Mouse (Mus musculus): ENCODE data around the gene Slc12a3. TPM values are rescaled to one million over a fixed set of nuclear protein-coding genes. Genes with fewer than 3 reads are reported as not detected.

Gene Slc12a3
- polyA plus RNA-seq, 1 experiment from 2014 or later: 0.09 TPM

- no peaks in the 10 kb centered on the region for H3K36me3 ChIP-seq (ENCODE audit: control insufficient read depth, insufficient read depth, low read length)
- H3K27ac ChIP-seq (ENCODE audit: low read length): peak overlapping the region; percentile 33
- H3K27me3 ChIP-seq (ENCODE audit: control insufficient read depth, insufficient read depth, low read length): no peaks in the 10 kb centered on the region
- no peaks in the 10 kb centered on the region for H3K9me3 ChIP-seq (replicated peaks; ENCODE audit: control insufficient read depth, low read length)
- no peak overlapping the region for H3K4me3 ChIP-seq (replicated peaks; ENCODE audit: low read length)
- 63% methylated on average over 9 of the region's 9 CpGs for whole genome bisulfite sequencing
- no peak overlapping the region for H3K9ac ChIP-seq (ENCODE audit: low read length)
- ATAC-seq (ENCODE audit: insufficient read depth, low FRiP score): no peak
- no peak overlapping the region for H3K4me2 ChIP-seq (ENCODE audit: low read depth, low read length)
- 0 out of 2 replicates have a peak, but pooled peaks cover 3% of the 10 kb centered on the region for H3K4me1 ChIP-seq (ENCODE audit: control insufficient read depth, insufficient read depth, low read length)
These were observed 32.5 kb upstream of the Slc12a3 start for GRCm38 (mm10) chr8:94296312-94296991.

GRCm38 (mm10) chr8:94297101-94297500 is 31.9 kb upstream of the Slc12a3 start:
- Histone ChIP-seq H3K27ac (ENCODE audit: low read length) (peak overlapping the region; percentile 3; the same call in 1 of the 2 replicates), H3K36me3 (ENCODE audit: control insufficient read depth, insufficient read depth, low read length) (no peaks in the 10 kb centered on the region; the same call in 1 of the 2 replicates), H3K9ac (ENCODE audit: low read length) (no peak overlapping the region), H3K27me3 (ENCODE audit: control insufficient read depth, insufficient read depth, low read length) (no peaks in the 10 kb centered on the region), H3K4me1 (ENCODE audit: control insufficient read depth, insufficient read depth, low read length) (0 out of 2 replicates have a peak, but pooled peaks cover 3% of the 10 kb centered on the region), H3K9me3 (replicated peaks; ENCODE audit: control insufficient read depth, low read length) (no peaks in the 10 kb centered on the region), H3K4me3 (replicated peaks; ENCODE audit: low read length) (no peak overlapping the region), H3K4me2 (ENCODE audit: low read depth, low read length) (no peak overlapping the region)
- 75% methylated on average over 6 of the region's 6 CpGs for WGBS
- ATAC-seq (ENCODE audit: insufficient read depth, low FRiP score): no peak

GRCm38 (mm10) chr8:94300809-94301208 is 28.2 kb upstream of the Slc12a3 start:
- H3K4me2 ChIP-seq (ENCODE audit: low read depth, low read length): no peak overlapping the region
- no peaks in the 10 kb centered on the region for H3K9me3 ChIP-seq (replicated peaks; ENCODE audit: control insufficient read depth, low read length)
- no peaks in the 10 kb centered on the region for H3K27me3 ChIP-seq (ENCODE audit: control insufficient read depth, insufficient read depth, low read length)
- peaks cover 7% of the 10 kb centered on the region for H3K36me3 ChIP-seq (ENCODE audit: control insufficient read depth, insufficient read depth, low read length)
- no peak overlapping the region for H3K9ac ChIP-seq (ENCODE audit: low read length)
- H3K4me3 ChIP-seq (replicated peaks; ENCODE audit: low read length): no peak overlapping the region
- no peak for ATAC-seq (ENCODE audit: insufficient read depth, low FRiP score)
- no peak overlapping the region for H3K27ac ChIP-seq (ENCODE audit: low read length)
- WGBS: 76% methylated on average over 4 of the region's 4 CpGs
- 0 out of 2 replicates have a peak, but pooled peaks cover 3% of the 10 kb centered on the region for H3K4me1 ChIP-seq (ENCODE audit: control insufficient read depth, insufficient read depth, low read length)

GRCm38 (mm10) chr8:94304412-94304811 is 24.6 kb upstream of the Slc12a3 start:
- Histone ChIP-seq H3K4me2 (ENCODE audit: low read depth, low read length) (no peak overlapping the region), H3K4me3 (replicated peaks; ENCODE audit: low read length) (no peak overlapping the region), H3K27me3 (ENCODE audit: control insufficient read depth, insufficient read depth, low read length) (no peaks in the 10 kb centered on the region), H3K9ac (ENCODE audit: low read length) (no peak overlapping the region), H3K36me3 (ENCODE audit: control insufficient read depth, insufficient read depth, low read length) (peaks cover 7% of the 10 kb centered on the region), H3K27ac (ENCODE audit: low read length) (no peak overlapping the region), H3K9me3 (replicated peaks; ENCODE audit: control insufficient read depth, low read length) (no peaks in the 10 kb centered on the region), H3K4me1 (ENCODE audit: control insufficient read depth, insufficient read depth, low read length) (no peaks in the 10 kb centered on the region)
- ATAC-seq (ENCODE audit: insufficient read depth, low FRiP score): no peak
- 89% methylated on average over 2 of the region's 2 CpGs for WGBS

- 72% methylated on average over 7 of the region's 7 CpGs for WGBS
- peak; percentile 44; the same call in 1 of the 2 replicates for ATAC-seq (ENCODE audit: insufficient read depth, low FRiP score)
- no peaks in the 10 kb centered on the region for H3K9me3 ChIP-seq (replicated peaks; ENCODE audit: control insufficient read depth, low read length)
- H3K4me3 ChIP-seq (replicated peaks; ENCODE audit: low read length): no peak overlapping the region
- no peak overlapping the region for H3K9ac ChIP-seq (ENCODE audit: low read length)
- H3K4me2 ChIP-seq (ENCODE audit: low read depth, low read length): no peak overlapping the region
- H3K27ac ChIP-seq (ENCODE audit: low read length): no peak overlapping the region
- H3K36me3 ChIP-seq (ENCODE audit: control insufficient read depth, insufficient read depth, low read length): peaks cover 7% of the 10 kb centered on the region; the same call in 1 of the 2 replicates
- H3K27me3 ChIP-seq (ENCODE audit: control insufficient read depth, insufficient read depth, low read length): no peaks in the 10 kb centered on the region
- no peaks in the 10 kb centered on the region for H3K4me1 ChIP-seq (ENCODE audit: control insufficient read depth, insufficient read depth, low read length)
These were observed 21.9 kb upstream of the Slc12a3 start for GRCm38 (mm10) chr8:94306989-94307513.

GRCm38 (mm10) chr8:94307652-94308051 is 21.3 kb upstream of the Slc12a3 start:
- no peak for ATAC-seq (ENCODE audit: insufficient read depth, low FRiP score)

GRCm38 (mm10) chr8:94314069-94314468 is 14.9 kb upstream of the Slc12a3 start:
- no peak overlapping the region for H3K4me3 ChIP-seq (replicated peaks; ENCODE audit: low read length)
- H3K4me1 ChIP-seq (ENCODE audit: control insufficient read depth, insufficient read depth, low read length): no peaks in the 10 kb centered on the region
- no peaks in the 10 kb centered on the region for H3K9me3 ChIP-seq (replicated peaks; ENCODE audit: control insufficient read depth, low read length)
- WGBS: 81% methylated on average over 2 of the region's 2 CpGs
- H3K9ac ChIP-seq (ENCODE audit: low read length): no peak overlapping the region
- no peak overlapping the region for H3K4me2 ChIP-seq (ENCODE audit: low read depth, low read length)
- no peak overlapping the region for H3K27ac ChIP-seq (ENCODE audit: low read length)
- ATAC-seq (ENCODE audit: insufficient read depth, low FRiP score): peak; percentile 58; the same call in 1 of the 2 replicates
- no peaks in the 10 kb centered on the region for H3K27me3 ChIP-seq (ENCODE audit: control insufficient read depth, insufficient read depth, low read length)
- H3K36me3 ChIP-seq (ENCODE audit: control insufficient read depth, insufficient read depth, low read length): no peaks in the 10 kb centered on the region

More at GRCm38 (mm10) chr8:94307652-94308051, 21.3 kb upstream of the Slc12a3 start:
- Histone ChIP-seq H3K4me1 (ENCODE audit: control insufficient read depth, insufficient read depth, low read length) (no peaks in the 10 kb centered on the region), H3K9me3 (replicated peaks; ENCODE audit: control insufficient read depth, low read length) (no peaks in the 10 kb centered on the region), H3K36me3 (ENCODE audit: control insufficient read depth, insufficient read depth, low read length) (peaks cover 7% of the 10 kb centered on the region; the same call in 1 of the 2 replicates), H3K27me3 (ENCODE audit: control insufficient read depth, insufficient read depth, low read length) (no peaks in the 10 kb centered on the region), H3K27ac (ENCODE audit: low read length) (no peak overlapping the region), H3K4me3 (replicated peaks; ENCODE audit: low read length) (no peak overlapping the region), H3K9ac (ENCODE audit: low read length) (no peak overlapping the region), H3K4me2 (ENCODE audit: low read depth, low read length) (no peak overlapping the region)
- WGBS: 61% methylated on average over 9 of the region's 9 CpGs

- Histone ChIP-seq H3K27ac (ENCODE audit: low read length) (no peak overlapping the region), H3K9ac (ENCODE audit: low read length) (no peak overlapping the region), H3K9me3 (replicated peaks; ENCODE audit: control insufficient read depth, low read length) (no peaks in the 10 kb centered on the region), H3K4me1 (ENCODE audit: control insufficient read depth, insufficient read depth, low read length) (no peaks in the 10 kb centered on the region), H3K4me2 (ENCODE audit: low read depth, low read length) (no peak overlapping the region), H3K36me3 (ENCODE audit: control insufficient read depth, insufficient read depth, low read length) (no peaks in the 10 kb centered on the region), H3K27me3 (ENCODE audit: control insufficient read depth, insufficient read depth, low read length) (no peaks in the 10 kb centered on the region), H3K4me3 (replicated peaks; ENCODE audit: low read length) (no peak overlapping the region)
- WGBS: 89% methylated on average over 2 of the region's 2 CpGs
- ATAC-seq (ENCODE audit: insufficient read depth, low FRiP score): no peak
These were observed 11.8 kb upstream of the Slc12a3 start for GRCm38 (mm10) chr8:94317249-94317648.

- Histone ChIP-seq H3K9me3 (replicated peaks; ENCODE audit: control insufficient read depth, low read length) (no peaks in the 10 kb centered on the region), H3K27ac (ENCODE audit: low read length) (no peak overlapping the region)
- 91% methylated on average over 2 of the region's 2 CpGs for WGBS
These were observed 11.3 kb upstream of the Slc12a3 start for GRCm38 (mm10) chr8:94317691-94318090.

More at GRCm38 (mm10) chr8:94317691-94318090, 11.3 kb upstream of the Slc12a3 start:
- Histone ChIP-seq H3K4me2 (ENCODE audit: low read depth, low read length) (no peak overlapping the region), H3K27me3 (ENCODE audit: control insufficient read depth, insufficient read depth, low read length) (no peaks in the 10 kb centered on the region), H3K9ac (ENCODE audit: low read length) (no peak overlapping the region), H3K36me3 (ENCODE audit: control insufficient read depth, insufficient read depth, low read length) (no peaks in the 10 kb centered on the region), H3K4me1 (ENCODE audit: control insufficient read depth, insufficient read depth, low read length) (no peaks in the 10 kb centered on the region), H3K4me3 (replicated peaks; ENCODE audit: low read length) (no peak overlapping the region)
- no peak for ATAC-seq (ENCODE audit: insufficient read depth, low FRiP score)

Data from stomach, embryonic 16.5 days (tissue).